Mouse (Mus musculus) small intestine, adult 2 months (tissue): Measurements from ENCODE around the gene Cant1.

Experiments
- CTCF ChIP-seq: fragments of 200-500 bp; IDR thresholded peaks from 2 replicates; pipeline ENCODE4 v1.5.1; 2012; ENCODE audit warnings: low read depth, mild to moderate bottlenecking, control low read depth, inconsistent platforms, low read length, moderate library complexity, mixed read lengths; ENCODE audit not compliant: insufficient replicate concordance, insufficient read length; ENCODE audit errors: extremely low read depth
- POLR2A ChIP-seq: fragments of 200-500 bp; IDR thresholded peaks from 2 replicates; pipeline ENCODE4 v1.6.1; 2012; ENCODE audit warnings: low read depth, mild to moderate bottlenecking, control low read depth, inconsistent platforms, low read length, moderate library complexity

GRCm38 (mm10) chr11:118365171-118365570 is 53.7 kb downstream of the Cant1 start:
- TF ChIP-seq CTCF (no peak), POLR2A (no peak)
